Mouse (Mus musculus) fibroblast of lung, adult 2 months (primary cell): Measurements from ENCODE around the gene Popdc2.

ENCODE experiments used
- DNase-seq: peaks from one replicate; pipeline ENCODE4 v3.0.0-alpha.2; 2011; ENCODE audit warnings: low read depth

The Popdc2 gene

GRCm38 (mm10) chr16:38376163-38376840 lies 14.3 kb downstream of the Popdc2 start:
- DNase-seq, result peak; percentile 31

- peak; percentile 22 for DNase-seq
These were observed 14.8 kb downstream of the Popdc2 start for GRCm38 (mm10) chr16:38376841-38377249.

GRCm38 (mm10) chr16:38377546-38377945 lies 15.5 kb downstream of the Popdc2 start:
- DNase-seq, result no peak

- DNase-seq, result no peak
These were observed 16.6 kb downstream of the Popdc2 start for GRCm38 (mm10) chr16:38378591-38378990.

GRCm38 (mm10) chr16:38379088-38379487 lies 17.1 kb downstream of the Popdc2 start:
- no peak for DNase-seq

GRCm38 (mm10) chr16:38379493-38379892 lies 17.5 kb downstream of the Popdc2 start:
- no peak for DNase-seq

GRCm38 (mm10) chr16:38379926-38380325 lies 17.9 kb downstream of the Popdc2 start:
- DNase-seq, result no peak

- no peak for DNase-seq
These were observed 21.7 kb downstream of the Popdc2 start for GRCm38 (mm10) chr16:38383683-38384082.

GRCm38 (mm10) chr16:38385184-38385634 lies 23.2 kb downstream of the Popdc2 start:
- no peak for DNase-seq

- DNase-seq, result no peak
These were observed 23.7 kb downstream of the Popdc2 start for GRCm38 (mm10) chr16:38385700-38386099.

GRCm38 (mm10) chr16:38387389-38387788 lies 25.4 kb downstream of the Popdc2 start:
- no peak for DNase-seq

- no peak for DNase-seq
These were observed 26.7 kb downstream of the Popdc2 start for GRCm38 (mm10) chr16:38388757-38389156.

- no peak for DNase-seq
These were observed 27.4 kb downstream of the Popdc2 start for GRCm38 (mm10) chr16:38389284-38389893.

- no peak for DNase-seq
These were observed 28.3 kb downstream of the Popdc2 start for GRCm38 (mm10) chr16:38390322-38390721.

GRCm38 (mm10) chr16:38392126-38392894 lies 30.3 kb downstream of the Popdc2 start:
- DNase-seq, result no peak

- DNase-seq, result no peak
These were observed 32.2 kb downstream of the Popdc2 start for GRCm38 (mm10) chr16:38394191-38394618.

- no peak for DNase-seq
These were observed 33.2 kb downstream of the Popdc2 start for GRCm38 (mm10) chr16:38395060-38395730.

GRCm38 (mm10) chr16:38396155-38396554 lies 34.1 kb downstream of the Popdc2 start:
- DNase-seq, result peak; percentile 85

- DNase-seq, result no peak
These were observed 36.3 kb downstream of the Popdc2 start for GRCm38 (mm10) chr16:38398266-38398665.

- DNase-seq, result no peak
These were observed 37.1 kb downstream of the Popdc2 start for GRCm38 (mm10) chr16:38399076-38399475.

GRCm38 (mm10) chr16:38399531-38400231 lies 37.7 kb downstream of the Popdc2 start:
- DNase-seq, result no peak
